ENCODE assay signal across 33 mouse cellular contexts in the genomic region with DNA sequence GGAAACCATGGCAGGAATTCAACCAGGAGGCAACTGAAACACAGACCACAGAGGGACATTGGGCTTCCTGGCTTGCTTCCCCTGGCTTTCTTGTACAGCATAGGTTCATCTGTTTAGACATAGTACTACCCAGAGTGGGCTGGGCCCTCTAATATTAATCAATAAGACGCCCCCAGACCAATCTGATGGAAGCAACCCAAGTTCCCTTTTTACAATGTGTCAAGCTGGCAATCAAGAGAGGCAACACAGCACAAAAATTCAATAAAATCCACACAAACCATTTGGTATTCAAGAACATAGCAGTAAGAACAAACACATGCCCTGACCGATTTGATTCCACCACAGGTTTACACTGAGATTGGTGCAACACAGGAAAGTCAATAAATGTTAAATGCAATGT. TPM values are rescaled to one million over a fixed set of nuclear protein-coding genes. Genes with fewer than 3 reads are reported as not detected.
DNase-seq lines count a peak whose midpoint lies in the region; ATAC-seq lines count a peak whose summit lies in the region.
"Had no signal": no experiment of that assay in that cellular context is flagged by ENCODE, and none has a peak within 500 bp of the region (broad histone marks: within the 10 kb centered on the region; RNA-seq: fewer than 3 reads in every experiment).

No protein-coding gene starts in this region.

- H3K36me3 ChIP-seq in heart, embryonic 15.5 days, result peaks cover 28% of the 10 kb centered on the region
- peaks cover 90% of the 10 kb centered on the region for H3K36me3 ChIP-seq in megakaryocyte, embryonic 14.5 days (replicated peaks; ENCODE audit: low read length)
- H3K36me3 ChIP-seq: intestine, embryonic 15.5 days had no signal

- H3K4me1 ChIP-seq in heart, embryonic 15.5 days (replicated peaks), result 0 out of 2 replicates have a peak, but pooled peaks cover 2% of the 10 kb centered on the region
- peaks cover 35% of the 10 kb centered on the region for H3K4me1 ChIP-seq in megakaryocyte, embryonic 14.5 days
- H3K4me1 ChIP-seq: forebrain, embryonic 13.5 days; heart, embryonic 10.5 days; hindbrain, embryonic 12.5 days; intestine, embryonic 15.5 days; limb, embryonic 12.5 days; lung, embryonic 15.5 days; midbrain, embryonic 13.5 days had no signal

- H3K4me2 ChIP-seq in heart, embryonic 15.5 days, result no peak overlapping the region
- H3K4me2 ChIP-seq: forebrain, embryonic 13.5 days; hindbrain, embryonic 12.5 days; intestine, embryonic 15.5 days; limb, embryonic 12.5 days; lung, embryonic 15.5 days; midbrain, embryonic 13.5 days had no signal

- WGBS in heart, embryonic 15.5 days, result 91% methylated on average over 2 of the region's 2 CpGs

- H3K9me3 ChIP-seq in heart, embryonic 15.5 days (replicated peaks), result no peaks in the 10 kb centered on the region
- no peaks in the 10 kb centered on the region for H3K9me3 ChIP-seq in megakaryocyte, embryonic 14.5 days
- H3K9me3 ChIP-seq: forebrain, embryonic 13.5 days; heart, embryonic 10.5 days; hindbrain, embryonic 12.5 days; intestine, embryonic 15.5 days; limb, embryonic 12.5 days; lung, embryonic 15.5 days; midbrain, embryonic 13.5 days had no signal

- no peak for ATAC-seq in heart, embryonic 15.5 days (replicated peaks; ENCODE audit: insufficient number of reproducible peaks, insufficient read depth, low FRiP score, low read depth)
- ATAC-seq in megakaryocyte, adult 5-6 weeks (ENCODE audit: poor library complexity, severe bottlenecking), result no peak
- ATAC-seq: forebrain, embryonic 13.5 days; hindbrain, postnatal 0 days; intestine, embryonic 15.5 days; midbrain, embryonic 13.5 days had no signal

- DNase-seq in heart, adult 9 months (ENCODE audit: low spot score in 2 of 2), result no peak
- peak; percentile 64 for DNase-seq in layer of hippocampus, adult 9-11 months
- DNase-seq in left cerebral cortex, postnatal 10 days (ENCODE audit: extremely low spot score in 1 of 2, low spot score in 2 of 2), result no peak
- DNase-seq: adrenal gland, adult 8-10 months; B cell, adult 2 months; cerebellum, adult 11 months; cerebellum, adult 9-10 months; cerebellum, postnatal 36 days; gastrocnemius, postnatal 25 days; heart, postnatal 14 days; thymus, adult 2 months; thymus, postnatal 4 days had no signal

- H3K27me3 ChIP-seq in heart, embryonic 15.5 days, result no peaks in the 10 kb centered on the region
- H3K27me3 ChIP-seq in megakaryocyte, embryonic 14.5 days (replicated peaks), result no peaks in the 10 kb centered on the region
- H3K27me3 ChIP-seq: forebrain, embryonic 13.5 days; hindbrain, embryonic 12.5 days; intestine, embryonic 15.5 days; limb, embryonic 12.5 days; lung, embryonic 15.5 days; midbrain, embryonic 13.5 days had no signal

- no peak overlapping the region for H3K9ac ChIP-seq in heart, embryonic 15.5 days
- H3K9ac ChIP-seq: forebrain, embryonic 13.5 days; hindbrain, embryonic 12.5 days; intestine, embryonic 15.5 days; limb, embryonic 12.5 days; lung, embryonic 15.5 days; midbrain, embryonic 13.5 days had no signal

- intact Hi-C loops in left cerebral cortex, postnatal 10 days (cut with DNase I), result no loop called here

- H3K27ac ChIP-seq in heart, embryonic 15.5 days, result 0 out of 2 replicates have a peak overlapping the region, but pooled peaks have one; percentile 17
- H3K27ac ChIP-seq: forebrain, embryonic 13.5 days; heart, embryonic 10.5 days; hindbrain, embryonic 12.5 days; hindbrain, postnatal 0 days; intestine, embryonic 15.5 days; limb, embryonic 12.5 days; lung, embryonic 15.5 days; midbrain, embryonic 13.5 days had no signal

- H3K4me3 ChIP-seq in heart, embryonic 15.5 days, result no peak overlapping the region
- H3K4me3 ChIP-seq in megakaryocyte, embryonic 14.5 days (replicated peaks), result peak overlapping the region; percentile 59
- H3K4me3 ChIP-seq: forebrain, embryonic 13.5 days; heart, embryonic 10.5 days; hindbrain, embryonic 12.5 days; intestine, embryonic 15.5 days; limb, embryonic 12.5 days; lung, embryonic 15.5 days; midbrain, embryonic 13.5 days had no signal

RNA-seq across cellular contexts. Expression of a gene that starts 6.1 kb away (rescaled TPM):
- not detected in 2 replicates for polyA plus RNA-seq in heart, embryonic 15.5 days (2015; fragmentation: Nextera tagmentation; extraction: Ambion mirVana)
- not detected in 2 replicates for polyA plus RNA-seq in megakaryocyte, embryonic 14.5 days (2012; ENCODE audit: insufficient read depth, low replicate concordance)
- total RNA-seq in megakaryocyte, adult 5-6 weeks (2015), result not detected in 2 replicates
- total RNA-seq in megakaryocyte, adult 5-6 weeks (2017), result not detected in 2 replicates
- not detected for total RNA-seq in left cerebral cortex, postnatal 10 days (2021)
- total RNA-seq: adrenal gland, adult 8-10 months; adrenal gland, postnatal 4 days; gastrocnemius, postnatal 25 days; heart, postnatal 14 days; hindbrain, postnatal 0 days; left cerebral cortex, postnatal 25 days; liver, adult 2 months; megakaryocyte-erythroid progenitor cell, adult 5-6 weeks; monocyte, adult 5-6 weeks had no signal
- polyA plus RNA-seq: embryonic facial prominence, embryonic 11.5 days; forebrain, embryonic 13.5 days; heart, embryonic 10.5 days; hindbrain, embryonic 12.5 days; hindbrain, postnatal 0 days; intestine, embryonic 15.5 days; kidney, adult 2 months; kidney, embryonic 16.5 days; limb, embryonic 12.5 days; liver, adult 2 months; liver, embryonic 16.5 days; lung, embryonic 15.5 days; midbrain, embryonic 13.5 days; neural tube, embryonic 14.5 days; thymus, adult 2 months had no signal
